Mouse (Mus musculus) bone marrow, adult 2 months (tissue): ENCODE results near the gene Chchd10. TPM values are rescaled to one million over a fixed set of nuclear protein-coding genes. Genes with fewer than 3 reads are reported as not detected.

Experiments
- H3K27ac ChIP-seq: fragments of 200-500 bp; 2 replicates; pipeline ENCODE4 v1.5.1; 2012; ENCODE audit warnings: low read depth, mild to moderate bottlenecking, control low read depth, inconsistent platforms, low read length; ENCODE audit not compliant: control insufficient read depth, poor library complexity, insufficient read depth
- H3K4me1 ChIP-seq: fragments of 200-500 bp; 2 replicates; pipeline ENCODE4 v1.6.1; 2011; ENCODE audit warnings: low read length; ENCODE audit not compliant: control insufficient read depth, insufficient read depth
- H3K4me3 ChIP-seq: fragments of 200-500 bp; replicated peaks from 2 replicates; pipeline ENCODE3; 2011; ENCODE audit warnings: mild to moderate bottlenecking, low read depth, low read length, control low read depth; ENCODE audit not compliant: control insufficient read depth
- CTCF ChIP-seq: fragments of 200-500 bp; IDR thresholded peaks from 2 replicates; pipeline ENCODE4 v1.5.1; 2011; ENCODE audit warnings: low read length, control low read depth; ENCODE audit not compliant: control insufficient read depth, insufficient read depth
- POLR2A ChIP-seq: fragments of 200-500 bp; IDR thresholded peaks from 2 replicates; pipeline ENCODE4 v1.6.1; 2011; ENCODE audit warnings: low read depth, mild to moderate bottlenecking, control low read depth, low read length, borderline replicate concordance; ENCODE audit not compliant: control insufficient read depth
- WGBS: fragments of 180-500 bp; shearing (Covaris S2); methylation state at CpG from one replicate; pipeline ENCODE4 v1.1.7; 2018; 5-methylcytosine and 5-hydroxymethylcytosine counted together
- polyA plus RNA-seq: library from polyadenylated mRNA; stranded (reverse); fragments of >200 nt; gene quantifications from 2 replicates; pipeline ENCODE4 v1.2.4, GENCODE M21; 2011; ENCODE audit warnings: low replicate concordance; ENCODE audit not compliant: missing spikeins, insufficient read depth, insufficient read length

The Chchd10 gene
- polyA plus RNA-seq, 1 experiment: 103 TPM

DNA sequence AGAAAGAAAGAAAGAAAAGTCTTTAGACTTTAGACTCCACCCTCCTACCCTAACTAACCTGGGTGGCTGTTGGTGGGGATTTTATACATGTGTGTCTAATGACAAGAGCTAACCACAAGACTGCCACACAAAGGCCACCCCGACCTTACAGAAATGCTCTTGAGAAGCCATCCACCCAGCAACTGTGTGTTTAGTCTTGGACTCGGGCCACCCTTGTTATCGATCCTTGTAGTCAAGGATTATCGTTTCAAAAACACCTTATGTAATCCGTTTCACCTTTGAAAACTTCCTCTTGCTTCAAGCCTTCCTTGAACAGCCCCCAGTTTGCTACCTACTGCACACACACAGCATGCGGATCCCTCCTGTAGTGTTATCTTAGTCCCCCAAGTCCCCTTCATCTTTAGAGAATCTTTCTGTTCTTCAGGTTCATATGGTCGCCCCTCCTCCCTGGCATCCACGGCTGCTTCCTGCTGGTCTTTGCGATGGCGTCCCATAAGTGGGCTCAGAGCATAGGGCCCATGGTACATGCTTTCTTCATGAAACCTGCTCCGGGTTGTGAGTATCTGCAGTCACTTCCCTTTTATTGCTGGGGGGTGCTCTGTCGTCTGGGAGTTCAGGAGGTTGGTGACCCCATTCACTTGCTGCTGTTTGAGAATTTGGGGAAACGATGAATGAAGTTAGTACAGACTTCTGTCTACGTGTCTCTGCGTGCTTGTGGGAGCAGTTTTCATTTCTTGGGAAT is 10.0 kb downstream of the Chchd10 start, which contains the start of gene Vpreb3:
Vpreb3 (plus strand) TSS at position 322 of the 742 bp plus-strand sequence.
- Histone ChIP-seq H3K4me3 (no peak within 1 kb of the TSS), H3K4me1 (peaks cover 4% of the 10 kb centered on the region), H3K27ac (no peak within 1 kb of the TSS)
- TF ChIP-seq POLR2A: no peak
- no peak for TF ChIP-seq CTCF
- WGBS: 42% methylated on average over 15 of the region's 15 CpGs

DNA sequence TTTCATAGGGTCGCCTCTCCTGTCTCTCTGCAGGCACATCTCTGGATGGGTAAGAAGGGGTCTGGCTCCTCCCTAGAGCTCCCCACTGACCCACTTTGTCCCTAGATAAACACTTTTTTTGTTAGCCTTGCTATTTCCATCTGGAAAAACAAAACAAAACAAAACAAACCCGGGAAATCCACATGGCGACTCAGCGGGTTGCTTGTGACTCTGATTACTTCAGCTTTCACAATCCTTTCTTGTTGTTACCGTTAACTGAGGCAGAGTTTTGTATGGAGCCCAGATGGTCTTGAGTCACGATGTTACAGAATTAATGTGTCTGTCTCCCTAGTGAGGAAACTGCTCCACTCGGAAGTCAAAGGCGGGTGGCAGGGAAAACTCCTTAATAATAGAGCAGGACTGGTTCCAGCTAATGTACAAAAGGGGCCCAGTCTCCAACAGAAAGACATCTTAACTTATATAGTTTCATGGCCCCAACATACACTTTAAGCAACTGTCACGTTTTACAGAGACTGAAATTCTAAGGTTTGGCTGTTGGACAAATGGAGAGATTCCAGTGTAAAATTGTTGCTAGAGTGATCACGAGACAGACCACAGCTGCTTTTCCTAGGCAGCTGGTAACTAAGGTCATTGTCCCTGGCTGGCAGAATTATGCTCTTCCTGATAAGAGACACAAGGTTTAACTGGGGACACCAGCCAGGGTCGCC is 11.3 kb downstream of the Chchd10 start:
- 54% methylated on average over 11 of the region's 11 CpGs for WGBS
- Histone ChIP-seq H3K4me1 (peaks cover 4% of the 10 kb centered on the region), H3K27ac (no peak overlapping the region), H3K4me3 (no peak overlapping the region)
- no peak for TF ChIP-seq CTCF
- TF ChIP-seq POLR2A: no peak

DNA sequence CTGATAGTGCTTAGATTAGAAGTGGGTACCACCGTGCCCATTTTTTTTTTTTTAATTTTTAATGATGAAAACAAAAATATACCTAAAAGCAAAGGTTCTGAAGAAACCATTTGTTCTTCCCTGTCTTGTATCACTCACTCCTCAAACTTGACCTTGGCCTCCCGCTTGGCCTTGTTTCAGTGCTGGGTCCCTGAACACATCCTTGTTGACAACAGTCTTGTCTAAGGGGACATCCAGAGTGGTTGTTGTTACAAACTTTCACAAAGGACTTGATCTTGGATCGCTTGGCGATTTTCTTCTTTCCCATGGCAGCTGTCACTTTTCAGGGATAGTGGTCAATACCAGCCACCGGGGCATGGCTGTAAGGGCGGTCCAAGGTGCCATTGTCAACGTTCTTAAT is 12.3 kb downstream of the Chchd10 start:
- peaks cover 4% of the 10 kb centered on the region for H3K4me1 ChIP-seq
- H3K4me3 ChIP-seq: no peak overlapping the region
- 87% methylated on average over 7 of the region's 7 CpGs for WGBS
- TF ChIP-seq POLR2A (no peak), CTCF (no peak)
- H3K27ac ChIP-seq: no peak overlapping the region

DNA sequence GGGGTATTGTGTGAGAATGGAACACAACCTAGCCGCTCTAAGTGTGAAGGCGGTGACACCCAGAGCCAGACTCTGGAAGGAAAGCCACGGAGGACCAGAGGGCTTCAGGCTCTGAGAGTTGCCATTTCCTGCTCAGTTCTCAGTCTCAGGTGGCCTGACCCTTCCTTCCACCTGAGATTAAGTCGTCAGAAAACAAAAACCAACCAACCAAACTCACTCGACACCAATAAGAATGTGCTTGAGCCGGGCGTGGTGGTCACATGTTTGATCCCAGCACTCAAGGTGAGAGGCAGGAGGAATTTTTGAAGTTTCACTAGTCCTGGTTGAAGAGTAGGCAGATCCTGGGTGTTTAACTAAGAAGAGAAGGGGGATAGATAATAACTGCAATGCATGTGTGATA is 13.0 kb downstream of the Chchd10 start:
- WGBS: 73% methylated on average over 7 of the region's 7 CpGs
- H3K4me3 ChIP-seq: no peak overlapping the region
- TF ChIP-seq CTCF: no peak
- TF ChIP-seq POLR2A: no peak
- H3K27ac ChIP-seq: no peak overlapping the region
- H3K4me1 ChIP-seq: peaks cover 2% of the 10 kb centered on the region

DNA sequence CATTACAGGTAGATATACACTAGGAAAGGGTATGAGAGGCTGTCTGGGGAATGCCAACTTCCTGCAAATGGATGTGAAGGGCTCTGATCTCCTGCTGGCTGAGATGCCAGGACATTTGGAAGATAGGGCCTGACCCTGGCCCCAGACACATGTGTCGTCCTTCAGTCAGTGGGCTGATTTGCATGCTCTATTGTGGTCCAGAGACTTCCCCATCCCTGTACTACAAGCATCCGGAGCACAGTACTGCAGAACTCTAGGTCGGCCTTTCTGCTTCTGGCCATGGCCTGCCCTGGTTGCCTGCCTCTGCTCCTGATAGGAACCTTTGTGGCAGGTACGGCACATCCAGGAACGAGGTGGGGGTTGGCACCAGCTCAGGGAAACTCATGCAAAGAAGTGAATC is 15.1 kb downstream of the Chchd10 start:
- H3K4me3 ChIP-seq: peak overlapping the region; percentile 77
- H3K27ac ChIP-seq: peak overlapping the region; percentile 74
- TF ChIP-seq POLR2A: 0 out of 2 replicates have a peak, but pooled peaks have one; percentile 15
- no peak for TF ChIP-seq CTCF
- peaks cover 4% of the 10 kb centered on the region for H3K4me1 ChIP-seq
- 56% methylated on average over 5 of the region's 5 CpGs for WGBS

DNA sequence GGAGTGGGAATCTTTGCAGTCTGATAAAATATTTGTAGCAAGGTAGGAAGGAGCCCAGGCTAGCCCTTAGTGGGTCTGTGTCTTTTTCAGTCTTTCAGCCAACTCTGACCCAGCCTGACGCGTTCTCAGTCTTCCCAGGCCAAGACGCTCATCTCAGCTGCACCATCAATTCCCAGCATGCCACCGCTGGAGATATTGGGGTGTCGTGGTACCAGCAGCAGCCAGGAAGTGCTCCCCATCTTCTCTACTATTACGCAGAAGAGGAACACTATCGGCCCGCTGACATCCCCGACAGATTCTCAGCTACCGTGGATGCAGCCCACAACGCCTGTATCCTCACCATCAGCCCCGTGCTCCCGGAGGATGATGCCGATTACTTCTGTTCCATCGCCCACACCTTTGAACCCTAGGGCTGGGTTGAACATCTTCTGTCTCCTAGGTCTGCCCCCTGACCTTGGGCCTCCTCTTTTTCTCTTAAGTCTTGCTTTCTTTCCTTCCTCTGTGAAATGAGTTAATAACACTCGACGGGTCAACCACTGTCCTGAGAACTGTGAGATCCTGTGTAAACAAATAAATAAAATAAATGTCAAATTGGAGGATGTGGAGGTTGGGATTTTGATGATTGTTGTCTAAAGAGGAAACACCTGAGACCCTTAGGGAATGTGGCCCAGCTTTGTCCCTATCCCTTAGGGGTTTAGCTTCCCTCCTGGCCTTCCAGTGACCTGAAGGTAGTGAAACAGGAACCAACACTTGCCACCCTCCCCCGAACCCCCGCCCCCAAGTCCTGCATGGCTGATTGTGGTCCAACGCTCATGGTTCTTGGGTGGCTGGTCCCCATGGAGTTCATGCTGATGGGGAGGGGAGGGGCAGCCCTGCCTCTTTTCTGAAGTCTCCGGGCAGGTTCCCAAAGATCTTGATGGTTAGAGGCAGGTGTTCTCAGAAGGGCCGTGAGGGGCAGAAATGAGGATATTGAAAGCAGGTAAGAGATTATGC is 16.4 kb downstream of the Chchd10 start:
- peak overlapping the region; percentile 55 for H3K4me3 ChIP-seq
- peaks cover 4% of the 10 kb centered on the region for H3K4me1 ChIP-seq
- WGBS: 60% methylated on average over 22 of the region's 22 CpGs
- TF ChIP-seq CTCF: no peak
- TF ChIP-seq POLR2A: no peak
- peak overlapping the region; percentile 72 for H3K27ac ChIP-seq

DNA sequence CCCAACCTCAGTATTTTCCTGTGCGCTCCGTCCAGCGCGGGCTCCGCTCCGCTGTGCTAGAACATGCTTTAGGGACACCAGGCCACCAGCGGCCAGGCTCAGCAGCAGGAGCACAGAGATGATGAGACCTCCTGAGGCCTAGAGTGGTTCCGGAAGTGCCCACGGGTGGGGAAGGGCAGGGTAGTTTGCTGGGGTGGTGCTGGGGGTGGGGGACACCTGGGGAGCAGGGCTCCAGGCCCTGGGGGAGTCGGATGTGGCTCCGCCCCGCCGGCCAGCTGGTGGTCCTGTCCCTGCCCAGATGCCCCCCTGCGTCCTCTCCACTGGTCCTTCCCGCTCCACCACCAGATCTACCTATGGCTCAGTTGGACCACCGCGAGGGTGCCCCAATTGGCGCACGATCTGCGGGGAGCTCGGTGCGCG is 17.9 kb downstream of the Chchd10 start:
- WGBS: 15% methylated on average over 23 of the region's 23 CpGs
- H3K4me3 ChIP-seq: peak overlapping the region; percentile 53
- TF ChIP-seq POLR2A (peak; percentile 62; the same call in 1 of the 2 replicates), CTCF (no peak)
- peak overlapping the region; percentile 76 for H3K27ac ChIP-seq
- H3K4me1 ChIP-seq: peaks cover 4% of the 10 kb centered on the region

DNA sequence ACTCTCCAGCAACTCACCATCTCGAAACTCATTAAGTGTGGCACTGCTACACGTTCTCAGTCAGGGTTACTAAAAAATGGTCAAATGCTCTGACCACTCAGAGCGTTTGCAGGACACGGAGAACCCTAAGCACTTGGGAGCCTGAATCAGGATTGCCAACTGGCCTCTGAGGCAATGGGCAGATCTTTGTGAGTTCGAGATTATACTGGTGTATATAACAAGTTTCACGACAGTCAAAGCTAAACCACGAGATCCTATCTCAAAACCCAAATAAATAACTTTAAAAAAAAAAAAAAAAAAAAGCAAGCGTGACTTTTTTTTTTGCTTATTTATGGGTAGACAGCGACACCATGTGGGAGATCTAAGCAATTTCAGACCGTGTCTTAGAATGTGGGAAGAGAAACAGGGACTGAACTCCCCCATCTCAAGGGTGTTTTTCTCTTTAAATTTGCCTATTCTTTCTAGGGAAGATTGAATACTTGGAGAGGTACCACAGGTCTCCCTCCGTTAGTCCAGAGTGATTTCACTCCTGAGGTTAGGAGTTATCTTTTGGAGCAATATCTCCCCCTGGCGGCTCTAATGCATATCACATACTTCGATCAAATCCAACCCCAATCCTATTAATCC is 18.6 kb downstream of the Chchd10 start:
- H3K27ac ChIP-seq: peak overlapping the region; percentile 26; the same call in 1 of the 2 replicates
- TF ChIP-seq CTCF (no peak), POLR2A (no peak)
- peak overlapping the region; percentile 18 for H3K4me3 ChIP-seq
- WGBS: 3% methylated on average over 13 of the region's 13 CpGs
- H3K4me1 ChIP-seq: peaks cover 4% of the 10 kb centered on the region; the same call in 1 of the 2 replicates
